ENCODE assay signal across 10 mouse cellular contexts in genomic region chr4:55929141-55929782, GRCm38 (mm10).
DNase-seq lines count a peak whose midpoint lies in the region; ATAC-seq lines count a peak whose summit lies in the region.
"Had no signal": no experiment of that assay in that cellular context is flagged by ENCODE, and none has a peak within 500 bp of the region (broad histone marks: within the 10 kb centered on the region; RNA-seq: fewer than 3 reads in every experiment).

No protein-coding gene starts in this region.

- peak overlapping the region; percentile 62 for H3K27ac ChIP-seq in forebrain, embryonic 15.5 days (replicated peaks)
- H3K27ac ChIP-seq: liver, embryonic 13.5 days had no signal

- H3K27me3 ChIP-seq in forebrain, embryonic 15.5 days: no peaks in the 10 kb centered on the region
- H3K27me3 ChIP-seq: liver, embryonic 13.5 days had no signal

- peaks cover 19% of the 10 kb centered on the region for H3K4me1 ChIP-seq in forebrain, embryonic 15.5 days
- H3K4me1 ChIP-seq: liver, embryonic 13.5 days had no signal

- H3K9me3 ChIP-seq in forebrain, embryonic 15.5 days: no peaks in the 10 kb centered on the region
- H3K9me3 ChIP-seq: liver, embryonic 13.5 days had no signal

- ATAC-seq in forebrain, embryonic 15.5 days (replicated peaks): peak; percentile 96
- ATAC-seq in megakaryocyte progenitor cell, adult 5-6 weeks (replicated peaks; ENCODE audit: poor library complexity): no peak

- H3K4me2 ChIP-seq in forebrain, embryonic 15.5 days (replicated peaks): peak overlapping the region; percentile 41
- H3K4me2 ChIP-seq: liver, embryonic 13.5 days had no signal

- peak overlapping the region; percentile 14 for H3K4me3 ChIP-seq in forebrain, embryonic 15.5 days
- H3K4me3 ChIP-seq: liver, embryonic 13.5 days had no signal

- peak; percentile 5 to 19 for DNase-seq in left cerebral cortex, adult 18-20 months (ENCODE audit: low spot score in 2 of 2)
- no peak for DNase-seq in left cerebral cortex, adult 11 months (ENCODE audit: low spot score)
- DNase-seq in left cerebral cortex, postnatal 14 days (ENCODE audit: low spot score in 2 of 2): peak; percentile 9 to 57
- DNase-seq in right cerebral cortex, postnatal 25 days: peak; percentile 5
- no peak for DNase-seq in spleen, postnatal 36 days (ENCODE audit: low spot score in 2 of 2)
- no peak for DNase-seq in lung, postnatal 4 days
- DNase-seq: liver, embryonic 13.5 days had no signal

- no peaks in the 10 kb centered on the region for H3K36me3 ChIP-seq in forebrain, embryonic 15.5 days
- H3K36me3 ChIP-seq: G1E; liver, embryonic 13.5 days had no signal

- 10% methylated on average over 11 of the region's 11 CpGs for WGBS in forebrain, embryonic 15.5 days

- H3K9ac ChIP-seq in forebrain, embryonic 15.5 days (replicated peaks): peak overlapping the region; percentile 24; the same call in 1 of the 2 replicates
- H3K9ac ChIP-seq: liver, embryonic 13.5 days had no signal

- intact Hi-C loops in left cerebral cortex, postnatal 14 days (cut with DNase I): no loop called here

Comparison
In these comparisons a context has a peak if more than half of its experiments do, and no peak if none do; other contexts are left out.
1. DNase-seq: peak in left cerebral cortex, adult 18-20 months (2 of 2), left cerebral cortex, postnatal 14 days (2 of 2) and right cerebral cortex, postnatal 25 days (single experiment); none in left cerebral cortex, adult 11 months (single experiment), spleen, postnatal 36 days (0 of 2) and lung, postnatal 4 days (0 of 2).